Mouse (Mus musculus) hindbrain, postnatal 0 days (tissue): ENCODE measurements around the gene Bok. TPM values are rescaled to one million over a fixed set of nuclear protein-coding genes. Genes with fewer than 3 reads are reported as not detected.

Experiments
- ATAC-seq: fragments of 200-750 bp; cut with Nextera tagmentation; 2 replicates; pipeline ENCODE4 v1.8.0; 2017; ENCODE audit warnings: mild to moderate bottlenecking, moderate TSS enrichment, moderate library complexity
- DNase-seq: peaks from one replicate; pipeline ENCODE4 v3.0.0-alpha.2; 2015; ENCODE audit warnings: low spot score
- H3K27ac ChIP-seq: fragments of 300-500 bp; sonication (generic); 2 replicates; pipeline ENCODE4 v1.5.1; 2014; ENCODE audit warnings: mild to moderate bottlenecking
- H3K27me3 ChIP-seq: fragments of 300-500 bp; sonication (generic); 2 replicates; pipeline ENCODE4 v1.6.1; 2014; ENCODE audit warnings: low read length, mixed read lengths; ENCODE audit not compliant: insufficient read depth
- H3K36me3 ChIP-seq: fragments of 300-500 bp; sonication (generic); 2 replicates; pipeline ENCODE4 v1.6.1; 2014; ENCODE audit warnings: low read length, mixed read lengths; ENCODE audit not compliant: insufficient read depth
- H3K4me1 ChIP-seq: fragments of 300-500 bp; sonication (generic); 2 replicates; pipeline ENCODE4 v1.6.1; 2014; ENCODE audit warnings: antibody characterized with exemption, low read length, mixed read lengths; ENCODE audit not compliant: insufficient read depth
- H3K4me2 ChIP-seq: fragments of 300-500 bp; sonication (generic); 2 replicates; pipeline ENCODE4 v1.6.1; 2014; ENCODE audit warnings: low read depth, mild to moderate bottlenecking, low read length, moderate library complexity, mixed read lengths
- H3K4me3 ChIP-seq: fragments of 300-500 bp; sonication (generic); 2 replicates; pipeline ENCODE4 v1.5.1; 2014; ENCODE audit warnings: low read length
- H3K9ac ChIP-seq: fragments of 300-500 bp; sonication (generic); replicated peaks from 2 replicates; pipeline ENCODE4 v1.6.1; 2014; ENCODE audit warnings: mild to moderate bottlenecking, low read length, moderate library complexity, mixed read lengths
- H3K9me3 ChIP-seq: fragments of 300-500 bp; sonication (generic); 2 replicates; pipeline ENCODE4 v1.6.1; 2016; ENCODE audit warnings: low read length, mixed read lengths
- CTCF ChIP-seq: IDR thresholded peaks from 2 replicates; pipeline ENCODE4 v1.5.1; 2016; ENCODE audit warnings: antibody characterized with exemption, control low read depth, low read depth
- WGBS: fragments of 180-500 bp; shearing (Covaris S2); extraction: QIAGEN DNeasy Blood & Tissue Kit; methylation state at CpG from one replicate; pipeline ENCODE4 v1.1.7; 2014; 5-methylcytosine and 5-hydroxymethylcytosine counted together
- polyA plus RNA-seq: library from polyadenylated mRNA; unstranded; fragments of >200 nt; fragmentation: Nextera tagmentation; extraction: Ambion mirVana; gene quantifications from 2 replicates; pipeline ENCODE4 v1.2.1, GENCODE M21; 2015
- total RNA-seq: library from RNA; depleted of rRNA; stranded (reverse); fragments of >200 nt; gene quantifications from 2 replicates; pipeline ENCODE4 v1.2.3, GENCODE M21; 2014; rRNA removed

The Bok gene
- total and polyA plus RNA-seq, 2 experiments from 2014 or later: 103 to 136 TPM

DNA sequence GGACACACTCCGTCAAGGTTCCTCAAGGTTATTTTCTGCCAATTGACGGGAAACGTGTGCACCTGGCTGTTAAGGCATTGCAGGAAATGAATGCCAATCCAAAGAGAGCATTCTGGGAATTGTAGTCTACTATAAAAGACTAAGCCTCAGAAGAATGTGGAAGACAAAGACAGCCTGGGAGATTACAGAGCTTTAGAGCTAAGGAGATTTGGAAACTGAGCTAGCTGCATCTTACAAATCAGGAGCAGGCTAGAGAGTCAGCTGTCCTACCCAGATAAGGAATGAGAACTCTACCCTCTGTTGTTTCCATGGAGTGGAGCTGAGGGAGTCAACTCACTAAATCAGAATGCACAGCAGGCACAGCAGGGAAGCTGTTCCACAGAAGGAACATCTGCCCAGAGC is 46.4 kb downstream of the Bok start:
- Histone ChIP-seq H3K27ac (peak overlapping the region; percentile 46; the same call in 1 of the 2 replicates), H3K4me3 (no peak overlapping the region), H3K4me2 (peak overlapping the region; percentile 16; the same call in 1 of the 2 replicates), H3K4me1 (0 out of 2 replicates have a peak, but pooled peaks cover 3% of the 10 kb centered on the region), H3K9me3 (no peaks in the 10 kb centered on the region), H3K27me3 (no peaks in the 10 kb centered on the region), H3K36me3 (no peaks in the 10 kb centered on the region), H3K9ac (no peak overlapping the region)
- TF ChIP-seq CTCF: no peak
- DNase-seq (peak; percentile 65), ATAC-seq (peak; percentile 65)
- 8% methylated on average over 3 of the region's 3 CpGs for WGBS

DNA sequence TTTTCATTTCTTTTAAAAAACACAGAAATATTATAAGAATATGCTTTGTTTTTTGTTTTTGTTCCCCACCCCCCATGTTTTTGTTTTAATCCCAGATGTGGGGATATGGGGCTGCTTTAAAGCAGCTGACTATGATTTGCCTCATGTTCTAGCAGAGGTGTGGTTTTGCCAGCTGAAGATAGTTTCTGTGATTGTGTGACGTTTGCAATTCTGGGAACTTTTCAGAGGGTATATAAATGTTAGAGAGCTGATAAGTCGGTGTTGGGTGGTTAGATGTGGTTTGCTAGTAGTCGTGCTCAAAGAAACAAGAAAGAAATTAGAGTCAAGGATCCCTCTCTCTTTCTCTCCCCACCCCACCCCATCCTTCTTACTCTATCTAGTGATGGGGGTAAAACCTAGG is 50.4 kb downstream of the Bok start:
- Histone ChIP-seq H3K4me1 (0 out of 2 replicates have a peak, but pooled peaks cover 3% of the 10 kb centered on the region), H3K27ac (no peak overlapping the region), H3K9ac (no peak overlapping the region), H3K9me3 (no peaks in the 10 kb centered on the region), H3K4me3 (no peak overlapping the region), H3K36me3 (no peaks in the 10 kb centered on the region), H3K4me2 (no peak overlapping the region), H3K27me3 (no peaks in the 10 kb centered on the region)
- DNase-seq (no peak), ATAC-seq (no peak)
- 95% methylated on average over 3 of the region's 3 CpGs for WGBS
- no peak for TF ChIP-seq CTCF

DNA sequence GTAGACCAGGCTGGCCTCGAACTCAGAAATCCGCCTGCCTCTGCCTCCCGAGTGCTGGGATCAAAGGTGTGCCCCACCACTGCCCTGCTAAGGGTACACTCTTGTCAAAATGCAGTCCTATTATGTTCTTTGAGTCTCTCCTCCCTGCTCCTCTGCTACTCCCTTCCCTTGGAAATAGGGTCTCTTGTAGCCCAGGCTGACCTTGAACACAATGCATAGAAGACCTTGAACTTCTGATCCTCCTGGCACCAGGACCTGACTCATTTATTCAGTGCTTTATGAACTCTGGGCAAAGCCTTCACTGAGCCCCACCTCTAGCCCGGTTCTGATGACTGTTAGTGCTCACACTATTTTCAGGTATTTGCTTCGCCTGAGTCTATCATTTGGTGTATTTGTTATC is 52.3 kb downstream of the Bok start:
- Histone ChIP-seq H3K27ac (no peak overlapping the region), H3K4me3 (no peak overlapping the region), H3K4me2 (no peak overlapping the region), H3K4me1 (no peaks in the 10 kb centered on the region), H3K36me3 (no peaks in the 10 kb centered on the region), H3K27me3 (no peaks in the 10 kb centered on the region), H3K9me3 (no peaks in the 10 kb centered on the region), H3K9ac (no peak overlapping the region)
- TF ChIP-seq CTCF: no peak
- WGBS: 97% methylated on average over 5 of the region's 5 CpGs
- DNase-seq (no peak), ATAC-seq (no peak)

DNA sequence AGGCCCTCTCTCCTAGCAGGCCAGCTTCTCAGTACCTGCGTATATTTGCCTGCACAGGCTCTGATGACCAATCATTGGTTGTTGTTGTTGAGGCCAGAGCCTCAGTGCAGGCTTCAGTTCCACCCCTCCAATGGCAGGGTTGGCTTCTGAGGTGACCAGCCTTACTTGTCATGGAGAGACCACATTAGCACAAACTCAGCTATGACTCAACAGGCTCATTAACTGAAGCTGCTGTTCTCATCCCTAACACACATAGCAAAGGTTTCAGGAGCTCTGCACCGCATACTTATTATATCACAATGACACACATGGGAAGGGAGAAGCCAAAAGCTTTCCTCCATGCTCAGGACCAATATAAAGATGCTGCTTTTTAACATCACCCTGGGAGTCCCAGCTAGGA is 55.2 kb downstream of the Bok start:
- ATAC-seq (no peak), DNase-seq (no peak)
- no peak for TF ChIP-seq CTCF
- H3K36me3 ChIP-seq: no peaks in the 10 kb centered on the region
- H3K27me3 ChIP-seq: no peaks in the 10 kb centered on the region
- H3K9me3 ChIP-seq: no peaks in the 10 kb centered on the region
- no peak overlapping the region for H3K4me2 ChIP-seq
- no peaks in the 10 kb centered on the region for H3K4me1 ChIP-seq
- H3K9ac ChIP-seq: no peak overlapping the region
- WGBS: 92% methylated on average over 2 of the region's 2 CpGs
- no peak overlapping the region for H3K27ac ChIP-seq
- H3K4me3 ChIP-seq: no peak overlapping the region

GRCm38 (mm10) chr1:93741987-93742386 is 56.5 kb downstream of the Bok start:
- Histone ChIP-seq H3K4me2 (no peak overlapping the region), H3K27ac (no peak overlapping the region), H3K4me1 (no peaks in the 10 kb centered on the region), H3K9ac (no peak overlapping the region), H3K9me3 (no peaks in the 10 kb centered on the region), H3K27me3 (no peaks in the 10 kb centered on the region), H3K4me3 (no peak overlapping the region), H3K36me3 (no peaks in the 10 kb centered on the region)
- 93% methylated on average over 4 of the region's 4 CpGs for WGBS
- ATAC-seq: no peak
- no peak for DNase-seq
- TF ChIP-seq CTCF: no peak

- no peak overlapping the region for H3K27ac ChIP-seq
- no peak overlapping the region for H3K9ac ChIP-seq
- no peaks in the 10 kb centered on the region for H3K27me3 ChIP-seq
- H3K4me1 ChIP-seq: no peaks in the 10 kb centered on the region
- H3K4me2 ChIP-seq: no peak overlapping the region
- no peak for DNase-seq
- TF ChIP-seq CTCF: peak; percentile 18; the same call in 1 of the 2 replicates
- ATAC-seq: no peak
- H3K4me3 ChIP-seq: no peak overlapping the region
- no peaks in the 10 kb centered on the region for H3K9me3 ChIP-seq
- no peaks in the 10 kb centered on the region for H3K36me3 ChIP-seq
These were observed 57.5 kb downstream of the Bok start for GRCm38 (mm10) chr1:93742910-93743309.

Other genes starting within 250 kb of the Bok start
- 66.0 and 114 TPM in 2 replicates for gene Hdlbp, start 206.8 kb upstream of the Bok start, total RNA-seq
- gene Hdlbp, start 206.8 kb upstream of the Bok start, polyA plus RNA-seq: 96.5 and 99.5 TPM in 2 replicates
- gene Farp2, start 173.6 kb upstream of the Bok start, total RNA-seq: 5.5 and 8.8 TPM in 2 replicates
- gene Farp2, start 173.6 kb upstream of the Bok start, polyA plus RNA-seq: 2.7 and 2.9 TPM in 2 replicates
- 261 and 340 TPM in 2 replicates for gene Stk25, start 27.0 kb upstream of the Bok start, total RNA-seq
- 309 and 328 TPM in 2 replicates for gene Stk25, start 27.0 kb upstream of the Bok start, polyA plus RNA-seq
- 51.1 and 75.8 TPM in 2 replicates for gene Atg4b, start 65.8 kb downstream of the Bok start, total RNA-seq
- gene Atg4b, start 65.8 kb downstream of the Bok start, polyA plus RNA-seq: 75.0 and 76.3 TPM in 2 replicates
- gene Thap4, start 69.2 kb downstream of the Bok start, total RNA-seq: 41.5 and 58.7 TPM in 2 replicates
- 49.9 and 50.2 TPM in 2 replicates for gene Thap4, start 69.2 kb downstream of the Bok start, polyA plus RNA-seq
- gene Dtymk, start 116.3 kb downstream of the Bok start, total RNA-seq: 74.4 and 76.0 TPM in 2 replicates
- gene Dtymk, start 116.3 kb downstream of the Bok start, polyA plus RNA-seq: 129 and 136 TPM in 2 replicates
- 9.4 and 9.9 TPM in 2 replicates for gene Ing5, start 118.3 kb downstream of the Bok start, total RNA-seq
- 7.0 and 7.1 TPM in 2 replicates for gene Ing5, start 118.3 kb downstream of the Bok start, polyA plus RNA-seq
- 13.6 and 23.6 TPM in 2 replicates for gene D2hgdh, start 139.2 kb downstream of the Bok start, total RNA-seq
- 12.0 and 13.0 TPM in 2 replicates for gene D2hgdh, start 139.2 kb downstream of the Bok start, polyA plus RNA-seq
- gene Gal3st2, start 175.6 kb downstream of the Bok start, total RNA-seq: not detected in 2 replicates
- gene Gal3st2, start 175.6 kb downstream of the Bok start, polyA plus RNA-seq: 0.06 TPM in 1 of 2 replicates, not detected in the other
- gene Gal3st2b, start 232.7 kb downstream of the Bok start, total RNA-seq: not detected in 2 replicates
- 0.13 TPM in 1 of 2 replicates, not detected in the other for gene Gal3st2b, start 232.7 kb downstream of the Bok start, polyA plus RNA-seq